Mouse (Mus musculus): Measurements from ENCODE around the gene Dusp27. TPM values are rescaled to one million over a fixed set of nuclear protein-coding genes. Genes with fewer than 3 reads are reported as not detected.

Dusp27 gene
- polyA plus RNA-seq (2015; fragmentation: Nextera tagmentation; extraction: Ambion mirVana) = 1.2 and 1.3 TPM in 2 replicates

GRCm38 (mm10) chr1:166127719-166128118 is at the start of gene Dusp27:
Dusp27 (minus strand) TSS chr1:166127922.
- Histone ChIP-seq H3K27ac (ENCODE audit: low read length) (no peak within 1 kb of the TSS), H3K27me3 (ENCODE audit: control insufficient read depth, insufficient read depth, low read depth, low read length) (no peaks in the 10 kb centered on the region), H3K9me3 (replicated peaks; ENCODE audit: control insufficient read depth, low read length, poor library complexity, severe bottlenecking) (no peaks in the 10 kb centered on the region), H3K9ac (ENCODE audit: low read depth, low read length) (no peak within 1 kb of the TSS), H3K4me1 (ENCODE audit: control insufficient read depth, insufficient read depth, low read length) (no peaks in the 10 kb centered on the region), H3K4me2 (ENCODE audit: low read length) (no peak within 1 kb of the TSS), H3K4me3 (ENCODE audit: low read depth, low read length) (no peak within 1 kb of the TSS), H3K36me3 (ENCODE audit: control insufficient read depth, insufficient read depth, low read length) (no peaks in the 10 kb centered on the region)
- ATAC-seq = no peak
- 63% methylated on average over 4 of the region's 4 CpGs for WGBS

- Histone ChIP-seq H3K27me3 (ENCODE audit: control insufficient read depth, insufficient read depth, low read depth, low read length) (no peaks in the 10 kb centered on the region), H3K4me1 (ENCODE audit: control insufficient read depth, insufficient read depth, low read length) (no peaks in the 10 kb centered on the region), H3K27ac (ENCODE audit: low read length) (no peak overlapping the region), H3K9ac (ENCODE audit: low read depth, low read length) (no peak overlapping the region), H3K4me2 (ENCODE audit: low read length) (no peak overlapping the region), H3K9me3 (replicated peaks; ENCODE audit: control insufficient read depth, low read length, poor library complexity, severe bottlenecking) (no peaks in the 10 kb centered on the region), H3K4me3 (ENCODE audit: low read depth, low read length) (no peak overlapping the region), H3K36me3 (ENCODE audit: control insufficient read depth, insufficient read depth, low read length) (no peaks in the 10 kb centered on the region)
- WGBS = 75% methylated on average over 9 of the region's 9 CpGs
- ATAC-seq = no peak
Observed at GRCm38 (mm10) chr1:166173621-166174020, 45.9 kb upstream of the Dusp27 start.

GRCm38 (mm10) chr1:166172992-166173391 is 45.3 kb upstream of the Dusp27 start:
- H3K9me3 ChIP-seq (replicated peaks; ENCODE audit: control insufficient read depth, low read length, poor library complexity, severe bottlenecking) = no peaks in the 10 kb centered on the region
- H3K9ac ChIP-seq (ENCODE audit: low read depth, low read length) = no peak overlapping the region
- no peak overlapping the region for H3K27ac ChIP-seq (ENCODE audit: low read length)
- H3K4me1 ChIP-seq (ENCODE audit: control insufficient read depth, insufficient read depth, low read length) = no peaks in the 10 kb centered on the region
- H3K36me3 ChIP-seq (ENCODE audit: control insufficient read depth, insufficient read depth, low read length) = no peaks in the 10 kb centered on the region
- H3K27me3 ChIP-seq (ENCODE audit: control insufficient read depth, insufficient read depth, low read depth, low read length) = no peaks in the 10 kb centered on the region
- 81% methylated on average over 3 of the region's 3 CpGs for WGBS
- no peak for ATAC-seq
- no peak overlapping the region for H3K4me2 ChIP-seq (ENCODE audit: low read length)
- H3K4me3 ChIP-seq (ENCODE audit: low read depth, low read length) = no peak overlapping the region

GRCm38 (mm10) chr1:166170852-166171251 is 43.1 kb upstream of the Dusp27 start:
- H3K27ac ChIP-seq (ENCODE audit: low read length) = no peak overlapping the region
- ATAC-seq = no peak
- no peak overlapping the region for H3K4me3 ChIP-seq (ENCODE audit: low read depth, low read length)
- no peaks in the 10 kb centered on the region for H3K4me1 ChIP-seq (ENCODE audit: control insufficient read depth, insufficient read depth, low read length)
- 95% methylated on average over 12 of the region's 12 CpGs for WGBS
- H3K9ac ChIP-seq (ENCODE audit: low read depth, low read length) = no peak overlapping the region
- no peaks in the 10 kb centered on the region for H3K36me3 ChIP-seq (ENCODE audit: control insufficient read depth, insufficient read depth, low read length)
- H3K9me3 ChIP-seq (replicated peaks; ENCODE audit: control insufficient read depth, low read length, poor library complexity, severe bottlenecking) = no peaks in the 10 kb centered on the region
- no peaks in the 10 kb centered on the region for H3K27me3 ChIP-seq (ENCODE audit: control insufficient read depth, insufficient read depth, low read depth, low read length)
- H3K4me2 ChIP-seq (ENCODE audit: low read length) = no peak overlapping the region

GRCm38 (mm10) chr1:166169713-166170112 is 42.0 kb upstream of the Dusp27 start:
- Histone ChIP-seq H3K27ac (ENCODE audit: low read length) (no peak overlapping the region), H3K9ac (ENCODE audit: low read depth, low read length) (no peak overlapping the region), H3K4me3 (ENCODE audit: low read depth, low read length) (no peak overlapping the region), H3K4me1 (ENCODE audit: control insufficient read depth, insufficient read depth, low read length) (no peaks in the 10 kb centered on the region), H3K27me3 (ENCODE audit: control insufficient read depth, insufficient read depth, low read depth, low read length) (no peaks in the 10 kb centered on the region), H3K4me2 (ENCODE audit: low read length) (no peak overlapping the region), H3K36me3 (ENCODE audit: control insufficient read depth, insufficient read depth, low read length) (no peaks in the 10 kb centered on the region), H3K9me3 (replicated peaks; ENCODE audit: control insufficient read depth, low read length, poor library complexity, severe bottlenecking) (no peaks in the 10 kb centered on the region)
- no peak for ATAC-seq
- 96% methylated on average over 7 of the region's 7 CpGs for WGBS

GRCm38 (mm10) chr1:166168017-166168416 is 40.3 kb upstream of the Dusp27 start:
- Histone ChIP-seq H3K4me2 (ENCODE audit: low read length) (no peak overlapping the region), H3K27ac (ENCODE audit: low read length) (no peak overlapping the region), H3K4me3 (ENCODE audit: low read depth, low read length) (no peak overlapping the region), H3K4me1 (ENCODE audit: control insufficient read depth, insufficient read depth, low read length) (no peaks in the 10 kb centered on the region), H3K9ac (ENCODE audit: low read depth, low read length) (no peak overlapping the region), H3K9me3 (replicated peaks; ENCODE audit: control insufficient read depth, low read length, poor library complexity, severe bottlenecking) (no peaks in the 10 kb centered on the region), H3K36me3 (ENCODE audit: control insufficient read depth, insufficient read depth, low read length) (no peaks in the 10 kb centered on the region), H3K27me3 (ENCODE audit: control insufficient read depth, insufficient read depth, low read depth, low read length) (no peaks in the 10 kb centered on the region)
- ATAC-seq = no peak
- 95% methylated on average over 7 of the region's 7 CpGs for WGBS

GRCm38 (mm10) chr1:166167405-166167804 is 39.7 kb upstream of the Dusp27 start:
- Histone ChIP-seq H3K27me3 (ENCODE audit: control insufficient read depth, insufficient read depth, low read depth, low read length) (no peaks in the 10 kb centered on the region), H3K4me3 (ENCODE audit: low read depth, low read length) (no peak overlapping the region), H3K9ac (ENCODE audit: low read depth, low read length) (no peak overlapping the region), H3K4me1 (ENCODE audit: control insufficient read depth, insufficient read depth, low read length) (no peaks in the 10 kb centered on the region), H3K27ac (ENCODE audit: low read length) (no peak overlapping the region), H3K36me3 (ENCODE audit: control insufficient read depth, insufficient read depth, low read length) (no peaks in the 10 kb centered on the region), H3K9me3 (replicated peaks; ENCODE audit: control insufficient read depth, low read length, poor library complexity, severe bottlenecking) (no peaks in the 10 kb centered on the region), H3K4me2 (ENCODE audit: low read length) (no peak overlapping the region)
- 73% methylated on average over 4 of the region's 4 CpGs for WGBS
- no peak for ATAC-seq

- Histone ChIP-seq H3K27me3 (ENCODE audit: control insufficient read depth, insufficient read depth, low read depth, low read length) (no peaks in the 10 kb centered on the region), H3K27ac (ENCODE audit: low read length) (no peak overlapping the region), H3K9ac (ENCODE audit: low read depth, low read length) (no peak overlapping the region), H3K4me2 (ENCODE audit: low read length) (no peak overlapping the region), H3K4me1 (ENCODE audit: control insufficient read depth, insufficient read depth, low read length) (no peaks in the 10 kb centered on the region; the same call in 1 of the 2 replicates), H3K36me3 (ENCODE audit: control insufficient read depth, insufficient read depth, low read length) (no peaks in the 10 kb centered on the region), H3K4me3 (ENCODE audit: low read depth, low read length) (no peak overlapping the region), H3K9me3 (replicated peaks; ENCODE audit: control insufficient read depth, low read length, poor library complexity, severe bottlenecking) (no peaks in the 10 kb centered on the region)
- WGBS = 95% methylated on average over 8 of the region's 9 CpGs
- ATAC-seq = no peak
Observed at GRCm38 (mm10) chr1:166165159-166165558, 37.4 kb upstream of the Dusp27 start.

- Histone ChIP-seq H3K9me3 (replicated peaks; ENCODE audit: control insufficient read depth, low read length, poor library complexity, severe bottlenecking) (no peaks in the 10 kb centered on the region), H3K27ac (ENCODE audit: low read length) (no peak overlapping the region), H3K9ac (ENCODE audit: low read depth, low read length) (no peak overlapping the region), H3K4me3 (ENCODE audit: low read depth, low read length) (no peak overlapping the region), H3K36me3 (ENCODE audit: control insufficient read depth, insufficient read depth, low read length) (no peaks in the 10 kb centered on the region), H3K4me1 (ENCODE audit: control insufficient read depth, insufficient read depth, low read length) (no peaks in the 10 kb centered on the region; the same call in 1 of the 2 replicates), H3K4me2 (ENCODE audit: low read length) (no peak overlapping the region), H3K27me3 (ENCODE audit: control insufficient read depth, insufficient read depth, low read depth, low read length) (no peaks in the 10 kb centered on the region; the same call in 1 of the 2 replicates)
- ATAC-seq = no peak
- 87% methylated on average over 14 of the region's 14 CpGs for WGBS
Observed at GRCm38 (mm10) chr1:166164580-166164979, 36.9 kb upstream of the Dusp27 start.

All from midbrain, embryonic 16.5 days (tissue).